ENCODE assay signal across 30 mouse cellular contexts in the genomic region with DNA sequence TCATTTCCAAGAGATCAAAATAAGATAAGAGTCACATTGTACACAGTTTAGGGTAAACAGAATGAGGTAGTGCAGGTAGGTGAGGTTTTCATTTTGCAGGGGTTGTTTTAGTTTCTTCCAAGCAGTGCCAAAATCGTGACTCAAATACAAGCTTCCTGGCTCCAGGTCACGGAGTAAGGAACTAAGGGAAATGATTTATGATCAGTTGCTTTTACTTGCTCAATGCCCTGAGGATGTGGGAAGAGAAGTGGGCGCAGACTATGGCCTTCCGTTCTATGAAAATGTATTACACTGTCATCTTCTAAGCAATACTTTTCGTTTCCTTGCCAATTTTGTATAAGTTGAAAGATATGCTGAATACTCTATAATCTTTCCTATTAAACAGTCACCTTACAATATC. TPM values are rescaled to one million over a fixed set of nuclear protein-coding genes. Genes with fewer than 3 reads are reported as not detected.
A peak's percentile ranks its signal among the peaks of the same experiment; 100 is the strongest.
DNase-seq lines count a peak whose midpoint lies in the region; ATAC-seq lines count a peak whose summit lies in the region.
"Had no signal": no experiment of that assay in that cellular context is flagged by ENCODE, and none has a peak within 500 bp of the region (broad histone marks: within the 10 kb centered on the region; RNA-seq: fewer than 3 reads in every experiment).

No protein-coding gene starts in this region.

- peak; percentile 19 for DNase-seq in kidney, adult 9 months
- peak; percentile 58 for DNase-seq in 3T3-L1 (ENCODE audit: low read depth, low spot score)
- peak; percentile 9 for DNase-seq in kidney, postnatal 14 days
- no peak for DNase-seq in left cerebral cortex, adult 18-20 months (ENCODE audit: low spot score in 2 of 2)
- DNase-seq in layer of hippocampus, adult 9-11 months = no peak
- DNase-seq: adrenal gland, adult 2 months; adrenal gland, postnatal 36 days; cerebellum, adult 18-20 months; cerebellum, postnatal 14 days; gastrocnemius, postnatal 25 days; heart, adult 2 months; heart, postnatal 10 days; liver; lung, adult 2 months; lung, postnatal 10 days; midbrain, embryonic 14.5 days; right cerebral cortex, postnatal 25 days; thymus, postnatal 36 days had no signal

- H3K9ac ChIP-seq in kidney, embryonic 14.5 days (ENCODE audit: low read depth, low read length) = no peak overlapping the region
- H3K9ac ChIP-seq: heart, embryonic 13.5 days; hindbrain, embryonic 15.5 days; liver, embryonic 14.5 days; neural tube, embryonic 15.5 days had no signal

- 36% methylated on average over 5 of the region's 5 CpGs for WGBS in kidney, embryonic 14.5 days

- no peak overlapping the region for H3K27ac ChIP-seq in kidney, embryonic 14.5 days (ENCODE audit: low read depth, low read length)
- H3K27ac ChIP-seq: heart, adult 2 months; heart, embryonic 13.5 days; hindbrain, embryonic 10.5 days; hindbrain, embryonic 15.5 days; layer of hippocampus, adult 2 months; liver, embryonic 14.5 days; neural tube, embryonic 15.5 days had no signal

- no peaks in the 10 kb centered on the region for H3K36me3 ChIP-seq in kidney, embryonic 14.5 days (ENCODE audit: control insufficient read depth, insufficient read depth, low read length)
- H3K36me3 ChIP-seq: heart, embryonic 13.5 days; hindbrain, embryonic 10.5 days; hindbrain, embryonic 15.5 days; neural tube, embryonic 15.5 days had no signal

- H3K4me2 ChIP-seq in kidney, embryonic 14.5 days (replicated peaks; ENCODE audit: low read depth, low read length) = no peak overlapping the region
- H3K4me2 ChIP-seq: heart, embryonic 13.5 days; hindbrain, embryonic 15.5 days; neural tube, embryonic 15.5 days had no signal

- no peak for ATAC-seq in kidney, embryonic 14.5 days (ENCODE audit: low FRiP score, low TSS enrichment)
- ATAC-seq in common myeloid progenitor, adult 5-6 weeks (replicated peaks; ENCODE audit: low read depth, poor library complexity, severe bottlenecking) = peak; percentile 17; the same call in 1 of the 2 replicates
- ATAC-seq: activated CD4-positive, CD25-positive, alpha-beta regulatory T cell, adult 4 months; forebrain, embryonic 14.5 days; inflammation-experienced regulatory T-cells, adult 6 months had no signal

- no peaks in the 10 kb centered on the region for H3K27me3 ChIP-seq in kidney, embryonic 14.5 days (ENCODE audit: control insufficient read depth, insufficient read depth, low read length)
- H3K27me3 ChIP-seq: heart, embryonic 13.5 days; hindbrain, embryonic 15.5 days; neural tube, embryonic 15.5 days had no signal

- no peak overlapping the region for H3K4me3 ChIP-seq in kidney, embryonic 14.5 days (ENCODE audit: low read length)
- H3K4me3 ChIP-seq: heart, adult 2 months; heart, embryonic 13.5 days; hindbrain, embryonic 10.5 days; hindbrain, embryonic 15.5 days; layer of hippocampus, adult 2 months; neural tube, embryonic 15.5 days had no signal

- H3K4me1 ChIP-seq in kidney, embryonic 14.5 days (ENCODE audit: control insufficient read depth, insufficient read depth, low read length) = no peaks in the 10 kb centered on the region
- H3K4me1 ChIP-seq: heart, embryonic 13.5 days; hindbrain, embryonic 10.5 days; hindbrain, embryonic 15.5 days; neural tube, embryonic 15.5 days had no signal

- no peaks in the 10 kb centered on the region for H3K9me3 ChIP-seq in kidney, embryonic 14.5 days (ENCODE audit: control insufficient read depth, low read length)
- H3K9me3 ChIP-seq: heart, embryonic 13.5 days; hindbrain, embryonic 10.5 days; hindbrain, embryonic 15.5 days; neural tube, embryonic 15.5 days had no signal

RNA-seq across cellular contexts. Expression of a gene that starts 13.0 kb away (rescaled TPM):
- 2.0 and 2.1 TPM in 2 replicates for polyA plus RNA-seq in kidney, embryonic 14.5 days (2014; fragmentation: Nextera tagmentation; extraction: Ambion mirVana)
- not detected in 2 replicates for total RNA-seq in common myeloid progenitor, adult 5-6 weeks (2017)
- total RNA-seq in left cerebral cortex, adult 18-20 months (2021) = 1 to 10 TPM; 1.9 to 2.6 TPM
- total RNA-seq: adrenal gland, postnatal 36 days; monocyte, adult 5-6 weeks had no signal
- polyA plus RNA-seq: activated CD4-positive, CD25-positive, alpha-beta regulatory T cell, adult 4 months had no signal

Comparison
In these comparisons a context has a peak if more than half of its experiments do, and no peak if none do; other contexts are left out.
1. DNase-seq: peak in kidney, adult 9 months (single experiment), 3T3-L1 (single experiment) and kidney, postnatal 14 days (single experiment); none in left cerebral cortex, adult 18-20 months (0 of 2) and layer of hippocampus, adult 9-11 months (single experiment).